Mouse (Mus musculus) lung, embryonic 15.5 days (tissue): ENCODE data around the gene Armc9. TPM values are rescaled to one million over a fixed set of nuclear protein-coding genes. Genes with fewer than 3 reads are reported as not detected.

Experiments
- ATAC-seq: fragments of 200-750 bp; cut with Nextera tagmentation; 2 replicates; pipeline ENCODE4 v1.8.0; 2017; ENCODE audit warnings: moderate number of reproducible peaks, borderline replicate concordance; ENCODE audit not compliant: low FRiP score, low TSS enrichment; ENCODE audit errors: extremely low read depth
- H3K27ac ChIP-seq: fragments of 300-500 bp; sonication (generic); 2 replicates; pipeline ENCODE4 v1.5.1; 2015; ENCODE audit warnings: moderate library complexity, mild to moderate bottlenecking, inconsistent platforms
- H3K27me3 ChIP-seq: fragments of 300-500 bp; sonication (generic); 2 replicates; pipeline ENCODE4 v1.6.1; 2015; ENCODE audit warnings: inconsistent platforms
- H3K36me3 ChIP-seq: fragments of 300-500 bp; sonication (generic); 2 replicates; pipeline ENCODE4 v1.6.1; 2015; ENCODE audit warnings: inconsistent platforms
- H3K4me1 ChIP-seq: fragments of 300-500 bp; sonication (generic); 2 replicates; pipeline ENCODE4 v1.6.1; 2015; ENCODE audit warnings: inconsistent platforms
- H3K4me2 ChIP-seq: fragments of 300-500 bp; sonication (generic); 2 replicates; pipeline ENCODE4 v1.6.1; 2015; ENCODE audit warnings: inconsistent platforms, mild to moderate bottlenecking, moderate library complexity
- H3K4me3 ChIP-seq: fragments of 300-500 bp; sonication (generic); 2 replicates; pipeline ENCODE4 v1.5.1; 2015; ENCODE audit warnings: mild to moderate bottlenecking, inconsistent platforms
- H3K9ac ChIP-seq: fragments of 300-500 bp; sonication (generic); 2 replicates; pipeline ENCODE4 v1.6.1; 2015; ENCODE audit warnings: inconsistent platforms
- H3K9me3 ChIP-seq: fragments of 300-500 bp; sonication (generic); 2 replicates; pipeline ENCODE4 v1.6.1; 2016; ENCODE audit warnings: inconsistent platforms
- WGBS: fragments of 180-500 bp; shearing (Covaris S2); methylation state at CpG from one replicate; pipeline ENCODE4 v1.1.7; 2015; 5-methylcytosine and 5-hydroxymethylcytosine counted together
- polyA plus RNA-seq: library from polyadenylated mRNA; unstranded; fragments of >200 nt; fragmentation: Nextera tagmentation; extraction: Ambion mirVana; gene quantifications from 2 replicates; pipeline ENCODE4 v1.2.1, GENCODE M21; 2015

The Armc9 gene
- polyA plus RNA-seq, 1 experiment from 2014 or later: 20.3 TPM

GRCm38 (mm10) chr1:86290452-86290851, 135.9 kb downstream of the Armc9 start:
- H3K27me3 ChIP-seq: no peaks in the 10 kb centered on the region
- H3K27ac ChIP-seq: no peak overlapping the region
- no peaks in the 10 kb centered on the region for H3K4me1 ChIP-seq
- WGBS: 54% methylated on average over 3 of the region's 3 CpGs
- no peaks in the 10 kb centered on the region for H3K9me3 ChIP-seq
- H3K36me3 ChIP-seq: no peaks in the 10 kb centered on the region
- H3K4me2 ChIP-seq: no peak overlapping the region
- H3K9ac ChIP-seq: no peak overlapping the region
- H3K4me3 ChIP-seq: no peak overlapping the region
- no peak for ATAC-seq

- Histone ChIP-seq H3K9ac (no peak overlapping the region), H3K4me1 (no peaks in the 10 kb centered on the region), H3K9me3 (no peaks in the 10 kb centered on the region), H3K27me3 (no peaks in the 10 kb centered on the region), H3K4me3 (no peak overlapping the region), H3K36me3 (no peaks in the 10 kb centered on the region), H3K4me2 (no peak overlapping the region), H3K27ac (no peak overlapping the region)
- no peak for ATAC-seq
- 84% methylated on average over 3 of the region's 3 CpGs for WGBS
Observed at GRCm38 (mm10) chr1:86293091-86293490, 138.5 kb downstream of the Armc9 start.

GRCm38 (mm10) chr1:86293868-86294267, 139.3 kb downstream of the Armc9 start:
- ATAC-seq: no peak
- 87% methylated on average over 5 of the region's 5 CpGs for WGBS
- Histone ChIP-seq H3K4me1 (no peaks in the 10 kb centered on the region), H3K36me3 (no peaks in the 10 kb centered on the region), H3K4me3 (no peak overlapping the region), H3K9me3 (no peaks in the 10 kb centered on the region), H3K9ac (no peak overlapping the region), H3K4me2 (no peak overlapping the region), H3K27me3 (no peaks in the 10 kb centered on the region), H3K27ac (no peak overlapping the region)

- no peak overlapping the region for H3K9ac ChIP-seq
- 28% methylated on average over 4 of the region's 4 CpGs for WGBS
- no peak overlapping the region for H3K27ac ChIP-seq
- no peak for ATAC-seq
- H3K27me3 ChIP-seq: no peaks in the 10 kb centered on the region
- H3K4me1 ChIP-seq: no peaks in the 10 kb centered on the region
- no peaks in the 10 kb centered on the region for H3K36me3 ChIP-seq
- H3K9me3 ChIP-seq: no peaks in the 10 kb centered on the region
- no peak overlapping the region for H3K4me2 ChIP-seq
- no peak overlapping the region for H3K4me3 ChIP-seq
Observed at GRCm38 (mm10) chr1:86294472-86294871, 139.9 kb downstream of the Armc9 start.

- 51% methylated on average over 2 of the region's 2 CpGs for WGBS
- H3K27ac ChIP-seq: no peak overlapping the region
Observed at GRCm38 (mm10) chr1:86300093-86300492, 145.5 kb downstream of the Armc9 start.

GRCm38 (mm10) chr1:86300731-86301130, 146.2 kb downstream of the Armc9 start:
- Histone ChIP-seq H3K9me3 (no peaks in the 10 kb centered on the region), H3K27me3 (peaks cover 10% of the 10 kb centered on the region; the same call in 1 of the 2 replicates), H3K4me3 (no peak overlapping the region), H3K4me2 (no peak overlapping the region), H3K4me1 (peaks cover 23% of the 10 kb centered on the region), H3K36me3 (no peaks in the 10 kb centered on the region), H3K27ac (no peak overlapping the region), H3K9ac (no peak overlapping the region)
- 50% methylated on average over 7 of the region's 7 CpGs for WGBS
- no peak for ATAC-seq

More at GRCm38 (mm10) chr1:86300093-86300492, 145.5 kb downstream of the Armc9 start:
- no peak overlapping the region for H3K4me2 ChIP-seq
- peaks cover 10% of the 10 kb centered on the region; the same call in 1 of the 2 replicates for H3K27me3 ChIP-seq
- H3K9me3 ChIP-seq: no peaks in the 10 kb centered on the region
- H3K9ac ChIP-seq: no peak overlapping the region
- H3K36me3 ChIP-seq: no peaks in the 10 kb centered on the region
- peaks cover 23% of the 10 kb centered on the region for H3K4me1 ChIP-seq
- ATAC-seq: no peak
- H3K4me3 ChIP-seq: no peak overlapping the region

- Histone ChIP-seq H3K4me3 (no peak overlapping the region), H3K9me3 (no peaks in the 10 kb centered on the region), H3K9ac (no peak overlapping the region), H3K4me1 (peaks cover 23% of the 10 kb centered on the region), H3K4me2 (no peak overlapping the region), H3K27me3 (peaks cover 10% of the 10 kb centered on the region; the same call in 1 of the 2 replicates), H3K36me3 (no peaks in the 10 kb centered on the region), H3K27ac (no peak overlapping the region)
- ATAC-seq: no peak
- WGBS: 48% methylated on average over 6 of the region's 6 CpGs
Observed at GRCm38 (mm10) chr1:86301221-86302091, 146.9 kb downstream of the Armc9 start.

- ATAC-seq: no peak
- peaks cover 10% of the 10 kb centered on the region; the same call in 1 of the 2 replicates for H3K27me3 ChIP-seq
Observed at GRCm38 (mm10) chr1:86302532-86302931, 148.0 kb downstream of the Armc9 start, which contains the start of gene B3gnt7. Gene B3gnt7, plus strand, starts transcription at chr1:86302832.

GRCm38 (mm10) chr1:86303063-86303872, 148.7 kb downstream of the Armc9 start:
- peak overlapping the region; percentile 97 for H3K4me2 ChIP-seq
- ATAC-seq: peak; percentile 84
- WGBS: under 1% methylated on average over 63 of the region's 65 CpGs
- H3K36me3 ChIP-seq: no peaks in the 10 kb centered on the region
- H3K27ac ChIP-seq: 0 out of 2 replicates have a peak overlapping the region, but pooled peaks have one; percentile 18
- peaks cover 10% of the 10 kb centered on the region; the same call in 1 of the 2 replicates for H3K27me3 ChIP-seq
- peaks cover 23% of the 10 kb centered on the region for H3K4me1 ChIP-seq
- H3K9ac ChIP-seq: peak overlapping the region; percentile 51
- H3K9me3 ChIP-seq: no peaks in the 10 kb centered on the region
- peak overlapping the region; percentile 60 for H3K4me3 ChIP-seq

More at GRCm38 (mm10) chr1:86302532-86302931, 148.0 kb downstream of the Armc9 start, which contains the start of gene B3gnt7:
- Histone ChIP-seq H3K4me2 (peak within 1 kb of the TSS; percentile 97), H3K36me3 (no peaks in the 10 kb centered on the region), H3K4me3 (peak within 1 kb of the TSS; percentile 60), H3K27ac (0 out of 2 replicates have a peak within 1 kb of the TSS, but pooled peaks have one; percentile 18), H3K9me3 (no peaks in the 10 kb centered on the region), H3K4me1 (peaks cover 23% of the 10 kb centered on the region), H3K9ac (peak within 1 kb of the TSS; percentile 51)
- WGBS: 33% methylated on average over 6 of the region's 6 CpGs

- Histone ChIP-seq H3K4me3 (peak overlapping the region; percentile 60), H3K27ac (0 out of 2 replicates have a peak overlapping the region, but pooled peaks have one; percentile 18), H3K9ac (peak overlapping the region; percentile 51), H3K9me3 (no peaks in the 10 kb centered on the region), H3K4me2 (peak overlapping the region; percentile 97), H3K4me1 (peaks cover 23% of the 10 kb centered on the region), H3K36me3 (no peaks in the 10 kb centered on the region), H3K27me3 (peaks cover 10% of the 10 kb centered on the region; the same call in 1 of the 2 replicates)
- no peak for ATAC-seq
- WGBS: 1% methylated on average over 16 of the region's 16 CpGs
Observed at GRCm38 (mm10) chr1:86303873-86304250, 149.3 kb downstream of the Armc9 start.

GRCm38 (mm10) chr1:86306686-86307085, 152.1 kb downstream of the Armc9 start:
- WGBS: 74% methylated on average over 3 of the region's 3 CpGs
- no peaks in the 10 kb centered on the region for H3K9me3 ChIP-seq
- no peak overlapping the region for H3K9ac ChIP-seq
- no peak for ATAC-seq
- no peak overlapping the region for H3K4me3 ChIP-seq
- H3K27me3 ChIP-seq: peaks cover 10% of the 10 kb centered on the region; the same call in 1 of the 2 replicates
- H3K36me3 ChIP-seq: no peaks in the 10 kb centered on the region
- H3K4me2 ChIP-seq: no peak overlapping the region
- peaks cover 23% of the 10 kb centered on the region for H3K4me1 ChIP-seq
- no peak overlapping the region for H3K27ac ChIP-seq
